Mouse (Mus musculus): ENCODE results near the gene Poglut1. TPM values are rescaled to one million over a fixed set of nuclear protein-coding genes. Genes with fewer than 3 reads are reported as not detected.
"Not testable (repeated sequence)": the region's sequence is repeated elsewhere in the genome, so short reads cannot be mapped to it uniquely, and the experiment has no call there.

Poglut1 gene
- polyA plus RNA-seq, 1 experiment, result not detected

- 20% methylated on average over 32 of the region's 32 CpGs for WGBS
- H3K4me1 ChIP-seq (ENCODE audit: control insufficient read depth, insufficient read depth, low read length), result peaks cover 7% of the 10 kb centered on the region; the same call in 1 of the 2 replicates
- TF ChIP-seq POLR2A (IDR thresholded peaks at IDR 0.05; ENCODE audit: insufficient read depth, low read depth, low read length) (no peak), CTCF (IDR thresholded peaks at IDR 0.05; ENCODE audit: insufficient read depth, low read depth, low read length) (no peak)
- H3K4me3 ChIP-seq (ENCODE audit: insufficient read depth, low read depth, low read length), result peak overlapping the region; percentile 26
- no peak overlapping the region for H3K27ac ChIP-seq (ENCODE audit: insufficient read depth, low read depth, low read length)
Observed at GRCm38 (mm10) chr16:38482780-38483562, 67.1 kb downstream of the Poglut1 start.

- H3K4me1 ChIP-seq (ENCODE audit: control insufficient read depth, insufficient read depth, low read length), result peaks cover 15% of the 10 kb centered on the region
- WGBS, result 88% methylated on average over 4 of the region's 4 CpGs
- no peak overlapping the region for H3K4me3 ChIP-seq (ENCODE audit: insufficient read depth, low read depth, low read length)
- no peak for TF ChIP-seq POLR2A (IDR thresholded peaks at IDR 0.05; ENCODE audit: insufficient read depth, low read depth, low read length)
- TF ChIP-seq CTCF (IDR thresholded peaks at IDR 0.05; ENCODE audit: insufficient read depth, low read depth, low read length), result no peak
- no peak overlapping the region for H3K27ac ChIP-seq (ENCODE audit: insufficient read depth, low read depth, low read length)
Observed at GRCm38 (mm10) chr16:38481327-38481726, 68.7 kb downstream of the Poglut1 start.

GRCm38 (mm10) chr16:38478296-38478695 is 71.8 kb downstream of the Poglut1 start:
- Histone ChIP-seq H3K4me3 (ENCODE audit: insufficient read depth, low read depth, low read length) (no peak overlapping the region), H3K4me1 (ENCODE audit: control insufficient read depth, insufficient read depth, low read length) (peaks cover 11% of the 10 kb centered on the region), H3K27ac (ENCODE audit: insufficient read depth, low read depth, low read length) (no peak overlapping the region)
- WGBS, result 90% methylated on average over 3 of the region's 3 CpGs
- TF ChIP-seq POLR2A (IDR thresholded peaks at IDR 0.05; ENCODE audit: insufficient read depth, low read depth, low read length) (no peak), CTCF (IDR thresholded peaks at IDR 0.05; ENCODE audit: insufficient read depth, low read depth, low read length) (no peak)

- 62% methylated on average over 14 of the region's 14 CpGs for whole genome bisulfite sequencing
- peak overlapping the region; percentile 47 for H3K4me3 ChIP-seq (ENCODE audit: insufficient read depth, low read depth, low read length)
- not testable (repeated sequence) for H3K4me1 ChIP-seq (ENCODE audit: control insufficient read depth, insufficient read depth, low read length); H3K27ac ChIP-seq (ENCODE audit: insufficient read depth, low read depth, low read length)
Observed at GRCm38 (mm10) chr16:38477241-38477608, 72.8 kb downstream of the Poglut1 start.

- Histone ChIP-seq H3K4me3 (ENCODE audit: insufficient read depth, low read depth, low read length) (peak overlapping the region; percentile 47), H3K27ac (ENCODE audit: insufficient read depth, low read depth, low read length) (0 out of 2 replicates have a peak overlapping the region, but pooled peaks have one; percentile 31), H3K4me1 (ENCODE audit: control insufficient read depth, insufficient read depth, low read length) (peaks cover 8% of the 10 kb centered on the region)
- WGBS, result 6% methylated on average over 34 of the region's 34 CpGs
- no peak for TF ChIP-seq POLR2A (IDR thresholded peaks at IDR 0.05; ENCODE audit: insufficient read depth, low read depth, low read length)
- TF ChIP-seq CTCF (IDR thresholded peaks at IDR 0.05; ENCODE audit: insufficient read depth, low read depth, low read length), result no peak
Observed at GRCm38 (mm10) chr16:38476312-38477240, 73.5 kb downstream of the Poglut1 start.

GRCm38 (mm10) chr16:38475681-38476311 is 74.3 kb downstream of the Poglut1 start:
- H3K4me3 ChIP-seq (ENCODE audit: insufficient read depth, low read depth, low read length), result no peak overlapping the region
- 71% methylated on average over 4 of the region's 4 CpGs for WGBS
- TF ChIP-seq POLR2A (IDR thresholded peaks at IDR 0.05; ENCODE audit: insufficient read depth, low read depth, low read length) (no peak), CTCF (IDR thresholded peaks at IDR 0.05; ENCODE audit: insufficient read depth, low read depth, low read length) (no peak)
- no peak overlapping the region for H3K27ac ChIP-seq (ENCODE audit: insufficient read depth, low read depth, low read length)
- peaks cover 8% of the 10 kb centered on the region for H3K4me1 ChIP-seq (ENCODE audit: control insufficient read depth, insufficient read depth, low read length)

Other genes with a start within 250 kb of the Poglut1 start
- gene Maats1, start 208.1 kb downstream of the Poglut1 start, polyA plus RNA-seq (2012; ENCODE audit: insufficient read depth, insufficient read length, low replicate concordance, missing spikeins), result not detected in 2 replicates
- gene Cox17, start 203.3 kb downstream of the Poglut1 start, polyA plus RNA-seq (2012; ENCODE audit: insufficient read depth, insufficient read length, low replicate concordance, missing spikeins), result not detected in 2 replicates
- gene Gm21987, start 203.2 kb downstream of the Poglut1 start, polyA plus RNA-seq (2012; ENCODE audit: insufficient read depth, insufficient read length, low replicate concordance, missing spikeins), result not detected in 2 replicates
- not detected in 2 replicates for gene Popdc2, start 188.0 kb downstream of the Poglut1 start, polyA plus RNA-seq (2012; ENCODE audit: insufficient read depth, insufficient read length, low replicate concordance, missing spikeins)
- gene Pla1a, start 117.1 kb downstream of the Poglut1 start, polyA plus RNA-seq (2012; ENCODE audit: insufficient read depth, insufficient read length, low replicate concordance, missing spikeins), result not detected in 2 replicates
- not detected in 2 replicates for gene Adprh, start 97.6 kb downstream of the Poglut1 start, polyA plus RNA-seq (2012; ENCODE audit: insufficient read depth, insufficient read length, low replicate concordance, missing spikeins)
- not detected in 2 replicates for gene Cd80, start 94.7 kb downstream of the Poglut1 start, polyA plus RNA-seq (2012; ENCODE audit: insufficient read depth, insufficient read length, low replicate concordance, missing spikeins)
- gene Timmdc1, start 27.6 kb downstream of the Poglut1 start, polyA plus RNA-seq (2012; ENCODE audit: insufficient read depth, insufficient read length, low replicate concordance, missing spikeins), result not detected in 2 replicates
- not detected in 2 replicates for gene Tmem39a, start 8.4 kb upstream of the Poglut1 start, polyA plus RNA-seq (2012; ENCODE audit: insufficient read depth, insufficient read length, low replicate concordance, missing spikeins)
- not detected in 2 replicates for gene Arhgap31, start 163.0 kb upstream of the Poglut1 start, polyA plus RNA-seq (2012; ENCODE audit: insufficient read depth, insufficient read length, low replicate concordance, missing spikeins)
- not detected in 2 replicates for gene B4galt4, start 192.0 kb upstream of the Poglut1 start, polyA plus RNA-seq (2012; ENCODE audit: insufficient read depth, insufficient read length, low replicate concordance, missing spikeins)